Mouse (Mus musculus): Measurements from ENCODE around the gene Arhgef39. TPM values are rescaled to one million over a fixed set of nuclear protein-coding genes. Genes with fewer than 3 reads are reported as not detected.

Arhgef39 gene
- 24.8 and 27.0 TPM in 2 replicates for polyA plus RNA-seq (2016; fragmentation: Nextera tagmentation; extraction: Ambion mirVana)

DNA sequence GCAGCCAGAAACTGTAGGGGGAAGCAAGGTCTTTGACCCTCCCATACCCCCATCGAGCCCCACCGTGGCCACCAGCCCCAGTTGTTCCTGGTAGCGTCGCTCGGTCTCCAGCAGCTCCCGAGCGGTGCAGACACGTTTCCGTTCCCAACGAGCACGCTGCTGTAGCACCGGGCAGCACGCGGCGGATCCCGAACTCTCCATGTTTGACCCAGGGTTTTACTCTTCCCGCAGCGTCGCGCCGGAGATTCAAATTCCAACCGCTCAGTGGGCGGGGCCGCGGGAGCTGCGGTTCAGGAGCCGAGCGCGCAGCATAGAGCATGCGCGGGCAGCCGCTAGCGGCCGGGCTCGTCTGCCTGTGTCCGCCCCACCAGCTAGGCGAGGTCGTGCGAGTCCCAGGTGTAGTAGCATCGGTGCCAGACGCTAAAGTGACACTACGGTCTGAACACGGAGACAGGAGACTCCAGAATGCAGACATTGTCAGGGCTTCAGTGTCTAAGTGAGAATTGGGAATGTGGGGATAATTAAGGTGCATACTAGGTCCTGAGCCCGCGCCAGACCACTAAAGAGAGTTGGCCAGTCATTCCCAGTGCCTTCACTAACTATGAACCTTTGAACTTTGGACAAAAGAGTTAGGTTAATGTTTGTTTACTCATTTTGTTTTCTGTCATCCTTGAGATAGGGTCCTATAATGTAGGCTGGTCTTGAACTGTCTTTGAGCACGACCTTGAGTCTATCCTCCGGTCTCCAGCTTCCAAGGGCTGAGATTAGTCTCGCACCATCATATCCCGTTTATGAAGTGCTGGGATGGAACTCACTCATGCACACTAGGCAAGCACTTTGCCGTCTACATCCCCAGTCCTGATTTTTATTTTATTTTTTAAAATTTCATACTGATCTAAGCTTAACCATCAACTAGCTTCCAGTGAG is at the start of gene Arhgef39:
TSS of gene Arhgef39 (minus strand) at position 289 of the 927 bp plus-strand sequence.
- peak; percentile 88 for ATAC-seq (ENCODE audit: low FRiP score, low read depth)
- Histone ChIP-seq H3K27me3 (replicated peaks) (peaks cover 5% of the 10 kb centered on the region; the same call in 1 of the 2 replicates), H3K4me3 (peak within 1 kb of the TSS; percentile 57), H3K36me3 (peaks cover 11% of the 10 kb centered on the region; the same call in 1 of the 2 replicates), H3K27ac (no peak within 1 kb of the TSS), H3K4me1 (peaks cover 28% of the 10 kb centered on the region), H3K4me2 (replicated peaks) (peak within 1 kb of the TSS; percentile 80), H3K9ac (peak within 1 kb of the TSS; percentile 59), H3K9me3 (no peaks in the 10 kb centered on the region)
- 7% methylated on average over 50 of the region's 50 CpGs for WGBS

DNA sequence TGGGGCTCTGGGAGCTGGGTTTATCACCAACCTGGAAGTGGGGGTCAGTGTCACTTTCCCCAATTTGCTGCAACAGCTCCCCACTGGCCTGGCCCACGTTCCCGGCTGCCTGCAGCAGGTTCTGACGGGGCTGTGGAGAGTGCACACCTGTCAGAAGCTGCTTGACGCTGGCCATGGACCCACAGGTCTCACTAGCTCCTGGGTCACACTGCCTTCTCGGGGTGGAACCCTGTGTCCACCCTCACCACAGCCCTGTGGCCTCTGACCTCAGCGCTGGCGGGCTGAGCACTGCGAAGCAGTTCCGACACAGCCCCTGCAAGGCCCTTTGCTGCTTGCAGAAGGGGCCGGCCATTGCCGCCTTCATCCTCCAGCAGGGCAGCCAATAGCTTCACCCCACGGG is 49.6 kb upstream of the Arhgef39 start:
- no peak overlapping the region for H3K27ac ChIP-seq
- H3K9ac ChIP-seq, result no peak overlapping the region
- ATAC-seq (ENCODE audit: low FRiP score, low read depth), result no peak
- H3K36me3 ChIP-seq, result peaks cover 97% of the 10 kb centered on the region
- H3K27me3 ChIP-seq (replicated peaks), result no peaks in the 10 kb centered on the region
- no peaks in the 10 kb centered on the region for H3K4me1 ChIP-seq
- H3K9me3 ChIP-seq, result 0 out of 2 replicates have a peak, but pooled peaks cover 3% of the 10 kb centered on the region
- 92% methylated on average over 12 of the region's 12 CpGs for WGBS
- H3K4me2 ChIP-seq (replicated peaks), result no peak overlapping the region
- H3K4me3 ChIP-seq, result no peak overlapping the region

DNA sequence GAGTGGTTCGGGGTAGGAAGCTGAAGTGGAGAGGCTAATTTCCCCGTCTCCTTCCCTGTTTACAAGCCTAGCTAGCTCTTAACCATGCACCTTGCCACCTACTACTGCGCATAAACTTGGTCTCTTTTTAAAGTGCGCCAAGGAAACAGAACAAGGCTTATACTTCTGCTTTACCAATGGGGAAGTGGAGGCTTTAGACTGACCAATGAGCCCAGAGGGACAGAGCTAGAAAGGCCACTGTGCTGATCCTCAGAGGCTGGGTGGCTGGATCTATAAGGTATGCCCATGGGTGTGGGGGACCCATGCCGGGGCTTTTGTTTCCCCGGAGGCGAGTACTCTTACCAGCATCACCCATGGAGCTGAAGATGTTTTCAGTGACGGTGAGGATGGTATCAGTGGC is 47.7 kb upstream of the Arhgef39 start:
- ATAC-seq (ENCODE audit: low FRiP score, low read depth), result no peak
- 94% methylated on average over 8 of the region's 8 CpGs for WGBS
- H3K36me3 ChIP-seq, result peaks cover 97% of the 10 kb centered on the region
- H3K4me3 ChIP-seq, result no peak overlapping the region
- H3K9me3 ChIP-seq, result 0 out of 2 replicates have a peak, but pooled peaks cover 2% of the 10 kb centered on the region
- H3K27ac ChIP-seq, result no peak overlapping the region
- no peaks in the 10 kb centered on the region for H3K27me3 ChIP-seq (replicated peaks)
- no peak overlapping the region for H3K4me2 ChIP-seq (replicated peaks)
- H3K4me1 ChIP-seq, result no peaks in the 10 kb centered on the region
- no peak overlapping the region for H3K9ac ChIP-seq

DNA sequence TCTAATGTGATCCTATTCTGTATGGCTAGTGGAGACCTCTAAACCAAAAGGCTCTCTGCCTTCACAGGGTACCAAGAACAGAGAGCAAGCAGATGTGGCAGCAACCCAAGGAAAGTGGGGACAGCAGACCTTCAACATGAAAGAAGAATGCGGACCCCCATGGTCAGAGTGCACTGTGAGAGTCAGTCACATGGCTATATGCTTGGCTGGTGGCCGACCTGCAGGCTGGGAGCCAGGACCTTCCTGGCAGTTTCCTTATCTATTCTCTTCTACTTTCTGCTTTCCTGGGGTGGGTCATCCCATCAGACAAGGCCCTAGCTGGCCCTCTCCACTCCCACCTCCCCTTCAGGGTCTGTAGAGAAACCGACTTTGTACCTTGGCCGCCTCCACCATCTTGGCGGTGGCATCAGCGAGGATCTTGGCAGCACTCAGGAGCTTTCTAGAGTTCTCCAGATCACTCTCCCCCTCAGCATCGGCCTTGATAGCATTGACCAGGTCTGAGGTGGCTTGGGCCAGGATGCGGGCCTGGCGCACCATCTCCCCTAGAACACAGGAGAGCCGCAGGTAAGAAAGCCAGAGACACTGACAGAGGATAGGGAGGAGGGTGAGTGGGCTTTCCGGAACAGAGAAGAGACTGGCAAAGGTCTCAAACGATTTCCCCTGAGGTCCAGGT is 47.0 kb upstream of the Arhgef39 start:
- Histone ChIP-seq H3K4me1 (no peaks in the 10 kb centered on the region), H3K4me2 (replicated peaks) (no peak overlapping the region), H3K27me3 (replicated peaks) (no peaks in the 10 kb centered on the region), H3K36me3 (peaks cover 100% of the 10 kb centered on the region), H3K9ac (no peak overlapping the region), H3K9me3 (no peaks in the 10 kb centered on the region), H3K27ac (no peak overlapping the region), H3K4me3 (no peak overlapping the region)
- WGBS, result 94% methylated on average over 12 of the region's 12 CpGs
- ATAC-seq (ENCODE audit: low FRiP score, low read depth), result no peak

DNA sequence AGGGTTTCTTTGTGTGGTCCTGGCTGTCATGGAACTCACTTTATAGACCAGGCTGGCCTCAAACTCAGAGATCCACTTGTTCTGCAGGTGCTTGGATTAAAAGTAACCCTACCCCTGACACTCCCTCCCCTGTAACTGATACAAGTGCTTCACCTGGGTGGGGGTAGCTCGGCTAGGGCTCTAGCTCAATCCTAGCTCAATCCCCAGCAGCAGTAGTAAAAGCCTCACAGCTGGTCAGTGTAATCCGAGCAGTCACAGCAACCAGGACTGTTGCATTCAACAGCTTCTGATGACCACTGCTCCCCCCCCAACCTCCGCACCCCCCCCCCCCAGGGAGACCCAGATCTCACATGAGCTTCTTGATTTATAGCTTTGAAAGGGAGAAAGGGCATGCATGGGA is 42.5 kb upstream of the Arhgef39 start:
- no peaks in the 10 kb centered on the region for H3K9me3 ChIP-seq
- no peak overlapping the region for H3K9ac ChIP-seq
- no peak overlapping the region for H3K4me3 ChIP-seq
- no peak for ATAC-seq (ENCODE audit: low FRiP score, low read depth)
- WGBS, result 77% methylated on average over 3 of the region's 3 CpGs
- no peaks in the 10 kb centered on the region for H3K4me1 ChIP-seq
- no peak overlapping the region for H3K4me2 ChIP-seq (replicated peaks)
- no peak overlapping the region for H3K27ac ChIP-seq
- H3K36me3 ChIP-seq, result peaks cover 95% of the 10 kb centered on the region
- H3K27me3 ChIP-seq (replicated peaks), result no peaks in the 10 kb centered on the region

DNA sequence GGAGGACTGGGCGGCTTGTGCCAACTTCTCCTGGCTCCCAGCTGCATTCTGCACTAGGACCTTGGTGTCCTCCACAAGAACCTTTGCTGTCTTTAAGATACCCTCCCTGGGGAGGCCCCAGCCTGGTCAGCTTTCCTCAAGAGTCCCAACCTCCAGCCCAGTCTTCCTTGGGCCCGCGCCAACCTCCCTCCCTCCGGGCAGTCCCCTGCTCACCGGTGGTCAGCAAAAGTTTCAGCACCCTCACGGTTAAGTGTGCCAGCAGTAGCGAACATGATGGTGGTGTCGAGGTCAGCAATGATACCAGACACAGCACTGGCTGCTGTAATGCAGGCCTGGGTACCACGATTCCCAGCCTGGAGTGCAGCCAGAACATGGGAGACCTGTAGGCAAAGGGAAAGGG is 36.5 kb upstream of the Arhgef39 start:
- H3K9me3 ChIP-seq, result no peaks in the 10 kb centered on the region
- no peak overlapping the region for H3K9ac ChIP-seq
- no peak overlapping the region for H3K4me3 ChIP-seq
- no peaks in the 10 kb centered on the region for H3K4me1 ChIP-seq
- H3K27ac ChIP-seq, result no peak overlapping the region
- peaks cover 94% of the 10 kb centered on the region for H3K36me3 ChIP-seq
- no peak overlapping the region for H3K4me2 ChIP-seq (replicated peaks)
- no peaks in the 10 kb centered on the region for H3K27me3 ChIP-seq (replicated peaks)
- WGBS, result 94% methylated on average over 9 of the region's 9 CpGs
- ATAC-seq (ENCODE audit: low FRiP score, low read depth), result no peak

DNA sequence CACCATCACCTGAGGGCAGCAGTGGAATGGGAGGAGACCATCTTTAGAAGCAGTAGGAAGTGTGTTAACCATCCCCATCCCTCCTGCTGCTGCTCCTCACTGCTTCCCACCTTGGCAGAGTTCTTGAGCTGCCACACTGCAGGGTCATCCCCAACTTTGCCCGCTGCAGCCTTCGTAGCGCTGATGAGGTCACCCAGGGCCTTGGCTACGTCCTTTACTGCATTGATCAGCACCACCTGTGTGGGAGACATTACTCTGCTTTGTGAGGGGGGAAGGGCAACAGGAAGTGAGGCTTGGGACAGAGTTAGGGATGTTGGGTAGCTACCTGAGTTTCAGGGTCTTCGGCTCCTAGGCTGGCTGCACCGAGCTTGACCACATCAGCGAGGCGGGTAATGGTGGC is 36.1 kb upstream of the Arhgef39 start:
- no peak overlapping the region for H3K4me3 ChIP-seq
- H3K27me3 ChIP-seq (replicated peaks), result no peaks in the 10 kb centered on the region
- WGBS, result 98% methylated on average over 8 of the region's 8 CpGs
- no peak for ATAC-seq (ENCODE audit: low FRiP score, low read depth)
- H3K4me1 ChIP-seq, result no peaks in the 10 kb centered on the region
- no peak overlapping the region for H3K4me2 ChIP-seq (replicated peaks)
- no peak overlapping the region for H3K9ac ChIP-seq
- no peaks in the 10 kb centered on the region for H3K9me3 ChIP-seq
- no peak overlapping the region for H3K27ac ChIP-seq
- peaks cover 96% of the 10 kb centered on the region for H3K36me3 ChIP-seq

DNA sequence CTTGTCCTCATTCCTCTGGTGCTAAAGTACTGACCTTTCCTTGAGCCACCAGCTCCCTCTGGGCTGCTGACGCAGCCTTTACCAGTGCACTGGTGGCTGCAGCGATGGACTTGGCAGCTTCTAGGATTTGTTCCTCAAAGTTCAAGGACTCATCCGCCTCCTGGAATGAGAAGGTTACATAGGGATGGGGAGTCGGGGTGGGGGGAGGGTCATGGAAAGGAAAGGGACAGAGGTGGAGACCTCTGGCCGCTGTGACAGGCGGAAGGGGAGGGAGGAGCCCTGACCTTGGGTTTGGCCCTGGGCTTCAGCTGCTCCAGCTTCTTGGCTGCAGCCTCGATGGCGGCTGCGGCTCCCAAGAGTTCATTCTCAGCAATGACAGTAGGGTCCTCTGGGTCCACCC is 33.8 kb upstream of the Arhgef39 start:
- whole genome bisulfite sequencing, result 85% methylated on average over 9 of the region's 9 CpGs
- H3K27ac ChIP-seq, result no peak overlapping the region
- H3K9ac ChIP-seq, result no peak overlapping the region
- no peak overlapping the region for H3K4me3 ChIP-seq
- ATAC-seq (ENCODE audit: low FRiP score, low read depth), result no peak
- H3K4me2 ChIP-seq (replicated peaks), result no peak overlapping the region
- H3K27me3 ChIP-seq (replicated peaks), result no peaks in the 10 kb centered on the region
- H3K9me3 ChIP-seq, result no peaks in the 10 kb centered on the region
- H3K4me1 ChIP-seq, result no peaks in the 10 kb centered on the region
- H3K36me3 ChIP-seq, result peaks cover 73% of the 10 kb centered on the region

DNA sequence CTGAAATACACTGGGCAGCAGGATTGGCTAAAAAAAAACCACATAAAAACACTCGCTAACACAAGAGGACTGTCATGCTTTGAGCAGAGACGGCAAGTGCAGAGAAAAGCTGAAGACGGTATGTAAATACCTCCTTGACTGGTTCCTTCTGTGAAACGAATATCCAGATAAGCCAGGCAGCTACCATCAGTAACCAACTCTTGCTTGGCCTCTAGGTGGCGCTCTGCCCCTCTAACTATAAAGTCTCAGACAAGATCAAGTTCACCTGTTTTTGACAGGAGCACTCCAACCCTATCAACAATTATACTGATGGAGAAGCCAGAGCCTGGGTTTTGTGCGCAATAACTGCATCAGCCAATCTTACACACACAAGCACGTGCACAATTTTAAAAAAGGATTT is 31.1 kb upstream of the Arhgef39 start:
- no peak for ATAC-seq (ENCODE audit: low FRiP score, low read depth)
- H3K27ac ChIP-seq, result no peak overlapping the region
- no peak overlapping the region for H3K4me2 ChIP-seq (replicated peaks)
- H3K4me1 ChIP-seq, result no peaks in the 10 kb centered on the region
- no peak overlapping the region for H3K9ac ChIP-seq
- peaks cover 4% of the 10 kb centered on the region; the same call in 1 of the 2 replicates for H3K27me3 ChIP-seq (replicated peaks)
- WGBS, result 35% methylated on average over 7 of the region's 7 CpGs
- H3K9me3 ChIP-seq, result no peaks in the 10 kb centered on the region
- H3K36me3 ChIP-seq, result peaks cover 48% of the 10 kb centered on the region
- no peak overlapping the region for H3K4me3 ChIP-seq

DNA sequence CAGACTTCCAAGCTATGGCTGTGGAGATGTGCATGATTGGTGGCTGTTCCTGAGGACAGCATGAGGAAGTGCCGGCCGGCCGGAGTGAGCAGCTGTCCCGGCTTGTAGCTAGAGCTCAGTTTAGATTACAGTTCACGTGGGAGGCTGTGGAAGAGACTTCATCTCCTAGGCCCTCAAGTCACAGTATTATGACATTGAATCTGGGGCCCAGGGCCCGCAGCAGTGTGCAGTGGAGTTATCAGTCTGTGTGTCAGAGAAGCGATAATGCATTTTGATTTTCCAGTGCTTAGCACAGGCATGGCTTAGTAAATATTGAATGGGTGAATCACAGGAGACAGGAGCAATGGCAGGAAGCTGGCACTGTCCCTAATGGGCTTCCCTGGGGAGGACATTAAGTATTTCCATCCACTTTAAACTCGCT is 30.6 kb upstream of the Arhgef39 start:
- Histone ChIP-seq H3K9me3 (no peaks in the 10 kb centered on the region), H3K9ac (no peak overlapping the region), H3K4me3 (no peak overlapping the region), H3K27ac (no peak overlapping the region), H3K4me1 (no peaks in the 10 kb centered on the region), H3K27me3 (replicated peaks) (peaks cover 4% of the 10 kb centered on the region; the same call in 1 of the 2 replicates), H3K36me3 (peaks cover 43% of the 10 kb centered on the region), H3K4me2 (replicated peaks) (no peak overlapping the region)
- 76% methylated on average over 8 of the region's 8 CpGs for WGBS
- no peak; the same call in 1 of the 2 replicates for ATAC-seq (ENCODE audit: low FRiP score, low read depth)

DNA sequence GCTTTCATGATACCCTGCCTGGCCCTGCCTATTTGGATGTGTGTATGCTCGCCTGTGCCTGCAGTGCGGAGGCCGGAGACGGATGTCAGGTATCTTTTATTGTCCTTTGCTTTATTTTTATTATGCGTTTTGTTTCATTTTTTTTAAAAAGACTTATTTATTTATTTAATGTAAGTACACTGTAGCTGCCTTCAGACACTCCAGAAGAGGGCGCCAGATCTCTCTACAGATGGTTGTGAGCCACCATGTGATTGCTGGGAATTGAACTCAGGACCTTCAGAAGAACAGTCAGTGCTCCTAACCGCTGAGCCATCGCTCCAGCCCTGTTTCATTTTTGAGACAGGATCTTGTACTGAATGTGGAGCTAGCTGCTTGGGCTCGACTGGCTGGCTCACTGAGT is 29.0 kb upstream of the Arhgef39 start:
- peaks cover 11% of the 10 kb centered on the region for H3K4me1 ChIP-seq
- H3K27me3 ChIP-seq (replicated peaks), result peaks cover 19% of the 10 kb centered on the region
- H3K4me3 ChIP-seq, result no peak overlapping the region
- no peak for ATAC-seq (ENCODE audit: low FRiP score, low read depth)
- H3K4me2 ChIP-seq (replicated peaks), result no peak overlapping the region
- no peak overlapping the region for H3K27ac ChIP-seq
- H3K9me3 ChIP-seq, result no peaks in the 10 kb centered on the region
- 77% methylated on average over 9 of the region's 9 CpGs for WGBS
- H3K36me3 ChIP-seq, result peaks cover 27% of the 10 kb centered on the region
- no peak overlapping the region for H3K9ac ChIP-seq

DNA sequence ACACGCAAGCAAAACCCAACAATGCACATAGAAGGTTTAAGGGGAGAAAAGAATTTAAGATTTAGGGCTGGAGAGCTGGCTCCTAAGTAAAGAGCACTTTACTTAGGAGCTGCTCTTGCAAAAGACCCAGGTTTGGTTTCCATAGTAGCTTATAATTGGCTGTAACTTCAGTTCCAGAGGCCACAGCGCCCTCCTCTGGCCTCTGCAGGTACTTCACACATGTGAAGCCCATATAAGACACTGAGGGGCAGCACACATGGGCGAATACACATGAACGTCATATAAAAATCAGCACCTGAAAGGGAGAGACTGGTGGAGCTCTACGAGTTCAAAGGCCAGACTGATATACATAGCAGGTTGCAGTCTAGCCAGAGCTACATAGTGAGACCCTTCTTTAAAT is 28.4 kb upstream of the Arhgef39 start:
- H3K27ac ChIP-seq, result no peak overlapping the region

More for the DNA sequence above, 28.4 kb upstream of the Arhgef39 start:
- no peaks in the 10 kb centered on the region for H3K9me3 ChIP-seq
- H3K36me3 ChIP-seq, result peaks cover 21% of the 10 kb centered on the region
- no peak overlapping the region for H3K9ac ChIP-seq
- ATAC-seq (ENCODE audit: low FRiP score, low read depth), result no peak
- 66% methylated on average over 5 of the region's 5 CpGs for WGBS
- no peak overlapping the region for H3K4me2 ChIP-seq (replicated peaks)
- H3K27me3 ChIP-seq (replicated peaks), result peaks cover 25% of the 10 kb centered on the region
- no peak overlapping the region for H3K4me3 ChIP-seq
- peaks cover 17% of the 10 kb centered on the region for H3K4me1 ChIP-seq
